Mouse (Mus musculus) spleen, postnatal 0 days (tissue): Measurements from ENCODE around the gene Spink8. TPM values are rescaled to one million over a fixed set of nuclear protein-coding genes. Genes with fewer than 3 reads are reported as not detected.

Experiments used
- polyA plus RNA-seq: library from polyadenylated mRNA; unstranded; fragments of >200 nt; fragmentation: Nextera tagmentation; extraction: Ambion mirVana; gene quantifications from 2 replicates; pipeline ENCODE4 v1.2.1, GENCODE M21; 2015

The Spink8 gene
- not detected in 2 replicates for polyA plus RNA-seq

DNA sequence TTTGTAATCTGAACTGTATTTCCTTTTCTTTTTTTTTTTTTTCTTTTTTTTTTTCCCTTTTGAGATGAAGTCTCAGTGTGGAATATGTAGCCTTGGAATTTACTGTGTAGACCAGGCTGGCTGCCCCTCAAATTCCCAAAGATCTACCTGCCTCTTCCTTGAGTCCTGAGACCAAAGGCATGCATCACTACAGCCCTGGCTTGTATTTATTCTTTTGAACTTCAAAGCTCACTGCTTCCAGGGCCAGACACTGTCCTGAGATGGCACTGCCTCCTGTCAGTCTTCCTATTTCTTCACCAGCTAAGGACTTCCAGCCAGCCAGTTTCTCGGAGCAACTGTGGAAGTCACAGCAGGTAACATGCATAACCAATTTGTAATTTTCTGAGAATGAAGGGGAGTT is at the start of gene Spink8:
Gene Spink8, plus strand, starts transcription at position 301 of the 400 bp plus-strand sequence.

GRCm38 (mm10) chr9:109790570-109790969 is 21.5 kb upstream of the Spink8 start, which contains the start of gene Fbxw27:
Gene Fbxw27, minus strand, starts transcription at chr9:109790670.

GRCm38 (mm10) chr9:109832391-109833087 is 20.5 kb downstream of the Spink8 start, which contains the start of gene Nme6:
Gene Nme6, plus strand, starts transcription at chr9:109832749.

DNA sequence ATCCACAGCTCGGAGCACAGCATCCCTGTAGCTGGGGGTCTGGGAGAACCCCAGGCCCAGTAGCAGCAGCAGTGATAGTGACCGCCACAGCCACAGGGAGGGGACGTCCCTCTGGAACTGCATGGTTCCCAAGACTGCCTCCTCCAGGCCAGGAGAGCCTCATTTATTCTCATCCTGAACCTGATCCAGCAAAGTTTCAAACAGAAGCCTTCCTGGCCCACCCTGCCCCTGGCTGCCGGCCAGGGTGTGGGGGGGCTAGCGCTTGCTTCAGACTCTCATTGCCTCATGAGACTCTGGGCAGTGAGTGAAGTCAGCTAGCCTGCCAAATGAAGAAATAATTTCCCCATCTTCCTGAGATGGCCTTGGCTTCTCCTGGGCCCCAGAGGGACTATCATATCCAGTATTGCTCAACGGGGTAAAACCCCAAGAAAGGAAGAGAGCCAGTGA is 37.3 kb downstream of the Spink8 start, which contains the start of gene Camp:
Gene Camp, minus strand, starts transcription at position 306 of the 447 bp plus-strand sequence.

GRCm38 (mm10) chr9:109874797-109875691 is 63.0 kb downstream of the Spink8 start, which contains the start of gene Cdc25a:
Gene Cdc25a, plus strand, starts transcription at chr9:109875579.

Other genes starting within 250 kb of the Spink8 start
- not detected in 2 replicates for gene Fbxw15, start 244.0 kb upstream of the Spink8 start, polyA plus RNA-seq
- gene Fbxw24, start 186.2 kb upstream of the Spink8 start, polyA plus RNA-seq: not detected in 2 replicates
- gene Fbxw25, start 147.6 kb upstream of the Spink8 start, polyA plus RNA-seq: not detected in 2 replicates
- gene Fbxw18, start 109.6 kb upstream of the Spink8 start, polyA plus RNA-seq: 0.07 TPM in 1 of 2 replicates, not detected in the other
- gene Fbxw26, start 66.2 kb upstream of the Spink8 start, polyA plus RNA-seq: not detected in 2 replicates
- gene Fbxw27, start 21.6 kb upstream of the Spink8 start, polyA plus RNA-seq: not detected in 2 replicates
- gene Nme6, start 20.5 kb downstream of the Spink8 start, polyA plus RNA-seq: 35.6 and 37.5 TPM in 2 replicates
- 566 and 796 TPM in 2 replicates for gene Camp, start 37.3 kb downstream of the Spink8 start, polyA plus RNA-seq
- 18.3 and 18.7 TPM in 2 replicates for gene Cdc25a, start 63.3 kb downstream of the Spink8 start, polyA plus RNA-seq
- 14.4 and 17.3 TPM in 2 replicates for gene Map4, start 119.2 kb downstream of the Spink8 start, polyA plus RNA-seq